Mouse (Mus musculus) left cerebral cortex, postnatal 36 days (tissue): ENCODE data around the gene Onecut3. TPM values are rescaled to one million over a fixed set of nuclear protein-coding genes. Genes with fewer than 3 reads are reported as not detected.
A peak's percentile ranks its signal among the peaks of the same experiment; 100 is the strongest.

Experiments used
- DNase-seq, 2 experiments: peaks; one replicate each; pipeline ENCODE4 v3.0.0; 2021 to 2022; ENCODE audit warnings: low spot score in 2 of 2, mixed read lengths in 1 of 2
- intact Hi-C: fragments of 180-260 bp; cut with DNase I; formaldehyde crosslinking; loops from one replicate; pipeline ENCODE4 v1.15.1; 2025
- total RNA-seq, 2 experiments: library from RNA; stranded (reverse); gene quantifications; 2 replicates each; pipeline ENCODE4 v1.2.3; 2021

Gene Onecut3
- total RNA-seq, 2 experiments from 2014 or later, result not detected

DNA sequence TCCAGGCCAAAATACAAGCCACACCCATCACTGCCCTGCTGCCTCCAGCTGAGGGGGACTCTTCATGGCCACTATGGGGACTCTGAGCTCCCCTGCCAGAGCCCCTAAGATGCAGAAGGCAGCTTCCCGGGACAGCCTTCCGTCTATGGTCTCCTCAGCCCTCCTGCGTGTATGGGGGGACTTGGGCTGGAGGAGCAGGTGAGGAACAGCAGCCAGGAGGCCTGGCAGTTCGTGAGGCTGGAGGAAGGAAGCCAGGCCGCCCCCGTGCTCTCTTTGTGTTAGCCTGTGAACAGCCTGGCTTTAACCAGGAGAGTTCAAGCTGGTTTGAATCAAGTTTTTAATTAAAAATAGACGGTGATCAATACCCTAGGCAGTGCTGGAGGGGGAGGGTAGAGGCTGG is 7.7 kb downstream of the Onecut3 start:
- intact Hi-C loops, result no loop called here
- DNase-seq, result no peak

DNA sequence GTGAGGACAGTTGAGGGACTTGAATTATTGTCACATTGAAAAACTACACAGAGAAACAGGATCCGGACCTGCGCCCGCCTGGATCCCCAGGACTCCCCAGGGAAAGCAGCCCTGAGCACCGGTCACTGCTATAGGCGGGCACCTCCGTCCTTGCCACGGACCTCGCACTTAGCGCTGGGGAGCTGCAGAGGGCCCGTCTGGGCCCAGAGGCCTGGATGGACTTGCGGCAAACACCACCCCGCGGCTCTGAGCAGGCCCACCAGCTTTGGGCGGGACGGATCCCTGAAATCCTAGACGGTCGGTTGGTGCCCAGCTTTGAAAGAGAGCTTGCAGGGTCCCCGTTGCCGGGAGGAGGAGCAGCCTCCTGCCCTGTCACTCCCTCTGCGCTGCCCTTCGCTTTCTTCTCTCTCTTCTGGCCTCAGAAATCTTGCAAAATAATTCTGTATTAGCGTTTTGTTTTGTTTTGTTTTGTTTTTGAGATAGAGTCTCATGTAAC is 8.2 kb downstream of the Onecut3 start:
- no peak for DNase-seq
- intact Hi-C loops, result no loop called here

DNA sequence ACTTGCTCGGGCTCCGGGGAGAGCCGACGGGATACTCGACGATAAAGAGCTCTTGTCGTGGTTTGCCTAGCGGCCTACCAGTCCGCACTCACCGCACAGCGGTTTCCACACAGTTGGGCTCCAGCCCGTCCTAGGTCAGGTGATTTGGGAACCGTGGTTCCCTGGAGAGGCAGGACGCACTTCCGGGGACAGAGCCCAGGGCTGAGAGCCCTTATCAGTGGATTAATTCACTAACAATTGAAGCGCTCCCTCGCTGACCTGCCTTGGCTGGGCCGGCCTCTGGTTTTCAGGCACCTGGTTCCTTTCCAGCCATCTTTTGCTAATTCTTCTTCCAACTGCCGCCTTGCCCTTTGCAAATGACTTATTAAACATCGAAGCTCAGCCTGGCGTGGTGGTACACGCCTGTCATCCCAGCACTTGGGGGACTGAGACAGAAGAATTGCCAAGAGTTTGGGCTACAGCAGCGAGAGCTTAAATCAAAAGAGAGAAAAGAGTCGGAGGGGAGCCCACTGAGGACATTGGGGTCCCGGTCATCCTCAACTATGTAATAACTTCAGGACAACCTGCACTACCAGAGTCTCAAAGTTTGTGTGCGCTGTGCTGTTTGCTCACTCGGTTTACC is 9.1 kb downstream of the Onecut3 start:
- intact Hi-C loops, result no loop called here
- no peak for DNase-seq

DNA sequence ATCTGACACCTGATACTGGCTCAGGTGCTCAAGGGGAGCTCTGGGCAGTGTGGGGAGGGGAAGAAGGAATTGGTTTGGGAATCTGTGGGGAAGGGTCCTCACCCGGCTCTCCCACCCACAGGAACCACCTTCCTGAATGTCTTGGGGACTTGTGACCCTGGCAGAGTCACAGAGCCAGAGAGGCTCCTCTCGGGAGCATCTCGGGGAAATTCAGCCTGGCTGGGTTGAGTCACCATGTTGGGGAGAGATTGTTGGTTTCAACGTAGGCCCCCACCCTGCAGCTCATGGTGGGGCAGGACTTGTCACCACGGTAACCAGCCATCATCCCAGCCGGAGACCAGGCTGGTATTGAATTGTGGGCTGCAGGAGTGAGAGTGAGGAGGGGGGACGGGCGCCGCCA is 10.1 kb downstream of the Onecut3 start:
- DNase-seq, result no peak
- intact Hi-C loops, result no loop called here

DNA sequence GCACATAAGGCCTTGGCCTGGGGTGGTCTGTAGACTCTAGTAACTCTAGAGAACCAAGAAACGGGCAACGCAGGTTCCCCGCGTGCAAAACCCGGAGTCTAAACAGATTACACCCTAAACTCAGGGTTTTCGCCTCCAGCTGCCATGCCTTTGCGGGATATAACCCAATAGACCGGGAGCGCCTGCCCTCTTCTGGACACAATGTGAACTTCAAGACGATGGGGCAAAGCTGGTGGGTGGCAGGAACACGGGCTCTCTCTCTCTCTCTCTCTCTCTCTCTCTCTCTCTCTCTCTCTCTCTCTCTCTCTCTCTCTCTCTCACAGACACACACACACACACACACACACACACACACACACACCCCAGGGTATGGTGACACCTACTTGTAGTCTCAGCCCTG is 11.6 kb downstream of the Onecut3 start:
- DNase-seq, result peak; percentile 22 to 31
- intact Hi-C loops, result no loop called here

DNA sequence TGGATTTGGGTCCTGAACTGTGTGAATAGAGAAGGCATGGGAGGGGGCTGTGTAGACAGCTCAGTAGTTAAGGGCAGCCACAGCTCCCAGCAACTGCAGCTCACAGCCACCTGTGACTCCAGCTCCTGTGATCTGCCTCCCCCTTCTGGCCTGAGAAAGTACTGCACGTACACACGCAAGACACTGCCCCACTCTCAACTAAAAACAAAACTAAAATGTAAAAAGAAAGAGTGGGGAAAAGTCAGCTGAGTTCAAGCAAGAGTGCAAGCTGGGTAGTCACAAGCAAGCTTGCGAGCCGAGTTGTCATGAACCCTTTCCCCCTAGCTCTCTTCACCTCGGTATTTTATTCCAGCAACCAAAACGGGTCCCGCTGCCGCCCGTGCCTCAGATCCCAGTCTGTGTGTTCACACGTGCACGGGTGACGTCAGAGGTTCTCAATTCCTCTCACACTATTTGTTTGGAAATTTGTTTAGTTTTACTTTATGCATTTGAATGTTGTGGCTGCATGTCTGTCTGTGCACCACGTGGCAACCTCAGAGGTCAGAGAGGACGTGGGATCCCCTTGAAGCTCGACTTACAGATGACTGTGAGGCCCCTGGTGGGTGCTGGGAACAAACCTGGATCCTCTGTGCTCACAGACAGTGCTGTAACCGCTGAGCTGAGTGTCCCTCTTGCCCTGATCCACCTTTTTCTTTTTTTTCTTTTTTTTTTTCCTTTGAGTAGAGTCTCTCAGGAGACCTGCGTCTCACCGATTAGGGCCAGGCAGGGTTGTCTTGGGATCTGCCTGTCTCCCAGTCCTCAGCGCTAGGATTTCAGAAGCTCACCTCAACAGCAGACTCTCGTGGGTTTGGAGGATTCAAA is 15.0 kb downstream of the Onecut3 start:
- intact Hi-C loops, result loop anchor here (1.0 kb wide), 1 partner anchor 63 kb away; no protein-coding TSS in a partner anchor
- DNase-seq, result peak; percentile 32 to 68

DNA sequence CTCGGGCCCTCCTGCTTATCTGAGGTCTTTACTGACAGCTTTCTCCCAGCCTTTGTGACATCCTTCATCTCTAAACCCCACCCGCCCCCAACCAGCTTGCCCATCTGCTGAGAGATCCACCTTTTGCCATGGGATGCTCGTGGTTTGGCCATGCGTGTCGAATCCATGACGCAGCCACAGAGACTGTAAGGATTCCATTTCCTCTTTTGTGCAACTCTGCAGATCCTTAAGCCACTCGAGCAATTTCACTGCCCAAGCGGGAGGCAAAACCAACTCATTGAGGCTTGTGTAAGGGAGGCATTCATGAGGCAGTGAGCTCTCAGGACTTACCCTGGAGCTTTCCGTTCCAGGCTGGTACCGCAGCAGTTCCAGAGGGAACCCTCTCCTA is 15.6 kb downstream of the Onecut3 start:
- intact Hi-C loops, result no loop called here
- no peak for DNase-seq

DNA sequence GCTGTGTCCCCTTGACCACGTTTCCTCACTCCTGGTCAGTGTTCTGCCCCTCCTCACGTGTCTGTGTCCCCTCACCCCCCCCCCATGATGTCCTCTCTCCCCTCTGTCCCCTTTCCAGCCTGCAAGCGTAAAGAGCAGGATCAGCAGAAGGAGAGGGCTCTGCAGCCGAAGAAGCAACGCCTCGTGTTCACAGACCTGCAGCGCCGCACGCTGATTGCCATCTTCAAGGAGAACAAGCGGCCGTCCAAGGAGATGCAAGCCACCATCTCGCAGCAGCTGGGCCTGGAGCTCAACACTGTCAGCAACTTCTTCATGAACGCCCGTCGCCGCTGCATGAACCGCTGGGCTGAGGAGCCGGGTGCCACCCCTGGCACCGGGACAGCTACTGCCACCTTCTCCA is 19.1 kb downstream of the Onecut3 start:
- intact Hi-C loops, result no loop called here
- DNase-seq, result no peak

DNA sequence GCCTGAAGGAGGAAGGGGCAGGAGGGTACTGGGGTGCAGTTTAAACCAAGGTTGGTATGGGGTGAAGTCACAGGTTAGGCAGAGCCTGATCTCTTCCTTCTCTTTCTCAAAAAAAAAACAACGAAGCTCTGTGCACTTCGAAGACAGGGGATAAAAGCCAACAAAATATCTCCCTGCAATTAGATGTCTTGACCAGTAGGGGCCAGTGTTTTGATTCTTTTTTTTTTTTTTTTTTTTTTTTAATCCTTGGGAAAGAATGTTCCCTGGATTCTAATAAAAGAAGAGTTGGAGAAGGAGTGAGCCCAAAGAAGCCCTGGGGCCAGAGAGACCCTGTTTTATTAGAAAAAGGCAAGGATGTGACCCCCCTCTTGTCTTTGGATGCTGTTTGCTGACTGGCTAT is 24.7 kb downstream of the Onecut3 start:
- DNase-seq, result no peak
- intact Hi-C loops, result no loop called here

DNA sequence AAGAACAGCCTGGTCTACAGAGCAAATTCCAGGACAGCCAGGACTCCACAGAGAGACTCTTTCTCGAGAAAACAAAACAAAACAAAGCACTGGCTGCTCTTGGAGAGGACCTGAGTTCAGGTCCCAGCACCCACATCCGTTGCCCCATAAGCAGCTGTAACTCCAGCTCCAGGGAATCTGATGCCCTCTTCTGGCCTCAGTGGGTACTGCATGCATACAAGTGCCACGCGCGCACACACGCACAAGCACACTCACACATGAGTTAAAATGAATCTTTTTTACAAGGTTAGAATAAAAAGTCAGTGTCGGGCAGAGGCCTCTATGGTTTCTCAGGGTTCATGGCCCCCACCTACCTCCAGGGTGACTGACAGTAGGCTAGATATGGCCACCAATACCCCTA is 28.7 kb downstream of the Onecut3 start:
- DNase-seq, result no peak
- intact Hi-C loops, result no loop called here

DNA sequence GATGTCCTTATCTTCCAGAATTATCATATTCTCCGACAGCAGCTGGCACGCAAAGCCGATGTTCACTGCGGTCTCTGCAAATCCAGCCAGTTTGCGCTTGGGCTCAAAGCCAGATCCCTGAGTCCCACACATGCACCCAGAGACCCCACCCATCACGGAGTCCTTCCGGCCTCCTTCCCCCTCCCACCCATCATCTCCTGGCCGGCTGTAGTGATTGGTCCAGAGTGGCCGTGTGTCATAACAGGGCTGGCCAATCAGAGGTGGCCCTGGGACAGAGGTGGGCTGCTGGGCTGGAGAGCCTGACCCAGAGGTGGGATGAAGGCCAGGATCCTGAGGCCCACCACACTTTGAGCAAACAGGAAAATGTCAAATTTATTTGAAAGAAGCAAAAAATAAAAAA is 31.5 kb downstream of the Onecut3 start:
- intact Hi-C loops, result no loop called here

DNA sequence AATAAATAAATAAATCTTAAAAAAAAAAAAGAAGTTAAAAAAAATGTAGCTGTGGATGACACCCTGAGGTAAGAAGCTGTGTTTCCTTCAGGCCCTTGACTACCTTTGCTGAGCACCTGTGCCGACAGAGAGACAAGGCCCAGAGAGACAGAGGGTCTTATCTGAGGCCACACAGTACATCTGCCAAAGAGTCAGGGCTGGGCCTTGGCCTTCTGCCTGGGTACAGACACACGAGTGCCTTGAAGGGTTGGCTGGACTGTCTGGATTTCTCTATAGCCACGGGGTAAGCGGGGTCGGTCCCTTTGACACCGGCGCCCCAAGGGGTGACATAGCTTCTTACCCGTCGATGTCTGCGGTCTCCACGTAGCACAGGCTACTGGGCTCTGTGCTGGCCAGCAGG is 38.1 kb downstream of the Onecut3 start:
- intact Hi-C loops, result no loop called here
- DNase-seq, result no peak

More for the DNA sequence above, 31.5 kb downstream of the Onecut3 start:
- DNase-seq, result no peak

DNA sequence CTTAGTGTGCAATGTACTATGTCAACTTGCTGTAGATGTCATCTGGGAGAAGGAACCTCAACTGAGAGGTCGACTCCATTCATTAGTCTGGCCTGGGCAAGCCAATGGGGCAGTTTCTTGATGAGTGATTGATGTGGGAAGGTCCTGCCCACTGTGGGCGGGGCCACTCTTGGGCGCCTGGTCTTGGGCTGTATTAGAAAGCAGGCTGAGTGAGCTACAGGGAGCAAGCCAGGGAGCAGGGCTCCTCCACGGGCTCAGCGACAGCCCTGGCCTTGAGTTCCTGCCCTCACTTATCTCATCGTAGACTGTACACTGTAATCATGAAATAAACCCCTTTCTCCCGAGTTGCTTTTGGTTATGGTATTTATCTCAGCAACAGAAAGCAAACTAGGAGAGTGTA is 39.1 kb downstream of the Onecut3 start:
- DNase-seq, result no peak
- intact Hi-C loops, result no loop called here

DNA sequence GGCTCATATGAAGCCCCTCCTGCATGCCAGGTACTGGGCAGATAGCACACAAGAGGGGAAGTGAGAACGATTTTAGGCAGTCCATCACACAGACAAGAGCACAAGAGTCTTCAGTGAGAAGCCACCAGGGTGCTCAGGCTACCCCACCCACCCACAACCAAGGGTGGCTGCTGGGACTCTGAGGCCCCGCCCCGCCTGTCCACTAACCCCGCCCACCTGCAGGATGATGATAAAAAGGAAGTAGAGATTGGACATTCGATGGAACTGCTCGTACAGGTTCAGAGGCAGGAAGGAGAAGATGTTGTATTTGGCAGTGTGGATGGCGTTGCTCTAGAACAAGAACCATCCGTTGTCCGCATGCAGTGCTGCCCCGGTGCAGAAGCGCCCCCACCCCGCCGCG is 40.4 kb downstream of the Onecut3 start:
- DNase-seq, result no peak
- intact Hi-C loops, result no loop called here

DNA sequence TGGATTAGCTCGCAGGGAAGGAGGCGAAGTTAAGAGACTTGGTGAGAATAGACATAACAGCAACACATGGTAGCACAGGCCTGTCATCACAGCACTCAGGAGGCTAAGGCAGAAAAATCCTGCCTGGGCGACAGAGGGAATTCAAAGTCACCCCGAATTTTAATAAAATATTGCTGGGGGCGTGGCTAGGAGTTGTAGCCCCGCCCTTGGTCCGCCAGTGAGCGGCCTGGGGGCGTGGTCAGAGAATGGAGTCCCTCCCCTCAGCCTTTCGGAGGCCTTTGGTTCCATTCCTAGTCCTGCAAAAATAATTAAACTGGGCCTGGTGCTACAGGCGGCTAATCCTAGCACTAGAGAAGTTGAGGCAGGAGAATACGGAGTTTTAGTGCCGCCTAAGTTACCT is 41.1 kb downstream of the Onecut3 start:
- no peak for DNase-seq
- intact Hi-C loops, result no loop called here

DNA sequence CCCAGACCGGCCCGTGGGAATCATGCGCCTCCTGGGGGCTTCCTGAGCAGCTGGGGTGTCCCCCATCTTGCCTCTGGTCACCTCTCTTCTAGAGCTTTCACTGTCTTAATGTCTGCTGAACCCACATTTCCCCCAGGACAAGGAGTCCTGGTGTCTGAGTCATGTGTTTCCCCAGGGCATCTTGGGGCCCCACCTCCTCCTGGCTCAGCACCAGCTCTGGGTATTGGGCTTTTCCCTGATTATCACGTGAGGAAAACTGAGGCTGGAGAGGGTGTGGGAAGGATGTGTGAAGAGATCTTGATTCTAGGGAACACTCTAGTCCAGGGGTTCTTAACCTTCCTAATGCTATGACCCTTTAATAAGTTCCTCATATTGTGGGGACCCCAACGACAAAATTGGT is 43.5 kb downstream of the Onecut3 start:
- DNase-seq, result no peak
- intact Hi-C loops, result no loop called here

DNA sequence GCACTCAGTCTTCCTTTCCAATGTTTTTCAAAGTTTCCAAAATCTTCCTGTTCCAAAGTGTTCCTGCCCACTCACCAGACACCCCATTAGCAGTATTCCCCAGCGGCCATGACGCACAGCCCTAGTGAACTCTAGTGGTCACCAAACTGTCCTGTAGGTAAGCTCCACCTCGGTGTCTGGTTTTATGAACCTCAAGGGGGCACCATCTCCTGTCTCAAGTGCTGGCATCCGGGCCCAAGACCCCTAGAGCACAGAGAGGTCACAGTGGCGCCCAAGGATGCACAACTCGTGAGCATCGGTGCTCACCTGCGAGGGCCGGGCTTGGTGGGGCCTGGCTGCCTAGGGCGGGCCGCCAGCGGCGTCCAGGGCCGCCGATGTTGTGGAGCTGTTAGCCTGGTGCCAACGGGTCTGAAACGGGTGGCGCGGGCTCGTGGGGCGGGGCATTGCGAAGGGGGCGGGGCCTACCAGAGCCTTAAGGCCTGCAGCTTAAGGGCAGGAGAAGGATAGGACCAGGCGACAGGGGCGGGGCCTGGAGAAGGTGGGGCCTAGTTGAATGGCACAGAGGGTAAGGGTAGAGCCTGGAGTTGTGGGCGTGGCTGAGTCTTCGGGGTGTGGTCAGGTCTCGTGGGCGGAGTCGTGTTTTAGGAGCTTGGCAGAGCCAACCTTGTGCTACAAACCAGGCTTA is 44.2 kb downstream of the Onecut3 start, which contains the start of gene Atp8b3:
TSS of gene Atp8b3 (minus strand) at position 415 of the 685 bp plus-strand sequence.
- no peak for DNase-seq
- intact Hi-C loops, result no loop called here

DNA sequence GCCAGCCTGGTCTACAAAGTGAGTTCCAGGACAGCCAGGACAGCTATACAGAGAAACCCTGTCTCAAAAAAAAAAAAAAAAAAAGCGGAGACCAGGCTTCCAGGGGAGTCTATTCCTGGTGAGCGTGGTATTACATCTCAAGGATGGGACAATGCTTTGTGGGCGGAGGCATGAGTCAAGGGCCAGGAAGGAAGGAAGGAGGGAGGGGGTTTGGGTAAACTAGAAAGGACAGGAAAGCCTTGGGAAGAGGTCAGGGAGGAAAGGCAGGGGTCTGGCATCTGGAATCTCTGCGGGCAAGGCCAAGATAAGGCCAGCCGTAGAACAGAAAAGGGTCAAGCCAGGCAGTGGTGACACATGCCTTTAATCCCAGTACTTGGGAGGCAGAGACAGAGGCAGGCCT is 44.9 kb downstream of the Onecut3 start:
- intact Hi-C loops, result no loop called here
- no peak for DNase-seq

DNA sequence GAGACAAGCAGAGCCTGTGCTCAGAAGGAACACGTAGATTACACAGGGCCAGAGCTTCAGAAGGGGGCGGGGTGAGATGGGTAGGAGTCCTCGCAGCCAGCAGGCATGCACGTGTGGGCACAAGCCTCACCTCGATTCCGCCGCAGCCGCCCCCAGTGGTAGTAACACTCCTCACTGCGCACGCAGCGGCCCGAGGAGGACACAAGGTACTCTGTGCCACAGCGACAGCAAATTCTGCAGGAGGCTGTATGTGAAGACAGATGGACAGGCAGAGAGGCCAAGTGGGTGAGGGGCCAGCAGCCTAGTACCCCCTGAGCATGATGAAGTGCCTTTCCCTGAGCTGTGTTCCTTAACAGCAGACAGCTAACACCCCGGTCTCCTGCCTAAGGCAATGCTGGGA is 49.2 kb downstream of the Onecut3 start:
- intact Hi-C loops, result no loop called here
- DNase-seq, result no peak

DNA sequence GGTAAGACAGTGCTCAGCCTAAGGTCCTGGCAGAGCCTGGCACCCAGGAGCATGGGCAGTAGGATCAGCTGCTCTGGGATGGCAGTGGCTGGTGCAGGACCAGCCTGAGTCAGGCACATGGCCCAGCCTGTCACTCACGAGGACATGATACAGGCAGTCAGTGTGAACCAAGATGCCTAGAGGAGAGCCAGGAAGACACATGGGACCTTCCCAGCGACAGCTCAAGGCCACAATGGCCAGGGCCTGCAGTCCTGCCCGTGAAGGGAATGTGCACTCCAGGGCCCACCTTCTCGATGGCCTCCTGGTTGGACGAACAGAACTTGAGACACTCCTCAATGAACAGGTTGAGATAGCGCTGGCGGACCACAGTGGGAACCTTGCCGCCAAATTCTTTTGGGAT is 51.0 kb downstream of the Onecut3 start:
- intact Hi-C loops, result loop anchor here (5.0 kb wide), 1 partner anchor 98 kb away; no protein-coding TSS in a partner anchor

More for the DNA sequence above, 51.0 kb downstream of the Onecut3 start:
- no peak for DNase-seq
